Mouse (Mus musculus) MN1 (cell line): ENCODE data around the gene Heatr1.

Experiments
- DNase-seq: peaks from one replicate; pipeline ENCODE4 v3.0.0-alpha.2; 2016; ENCODE audit warnings: low spot score

Heatr1 gene

GRCm38 (mm10) chr13:12394609-12395505, at the start of gene Heatr1:
TSS of gene Heatr1 (plus strand) at chr13:12395027.
- peak; percentile 98 for DNase-seq

GRCm38 (mm10) chr13:12346837-12347236, 48.0 kb upstream of the Heatr1 start:
- no peak for DNase-seq

- no peak for DNase-seq
Observed at GRCm38 (mm10) chr13:12349197-12349824, 45.5 kb upstream of the Heatr1 start.

GRCm38 (mm10) chr13:12356184-12356583, 38.6 kb upstream of the Heatr1 start:
- no peak for DNase-seq

- DNase-seq, result no peak
Observed at GRCm38 (mm10) chr13:12357554-12357953, 37.3 kb upstream of the Heatr1 start.

GRCm38 (mm10) chr13:12361486-12361885, 33.3 kb upstream of the Heatr1 start:
- no peak for DNase-seq

- no peak for DNase-seq
Observed at GRCm38 (mm10) chr13:12369041-12369621, 25.7 kb upstream of the Heatr1 start.

- DNase-seq, result no peak
Observed at GRCm38 (mm10) chr13:12369930-12370329, 24.9 kb upstream of the Heatr1 start.

GRCm38 (mm10) chr13:12372755-12373154, 22.1 kb upstream of the Heatr1 start:
- no peak for DNase-seq

GRCm38 (mm10) chr13:12376778-12377177, 18.0 kb upstream of the Heatr1 start:
- DNase-seq, result no peak

GRCm38 (mm10) chr13:12384796-12385195, 10.0 kb upstream of the Heatr1 start:
- no peak for DNase-seq

GRCm38 (mm10) chr13:12386286-12386685, 8.5 kb upstream of the Heatr1 start:
- DNase-seq, result peak; percentile 70

- peak; percentile 54 for DNase-seq
Observed at GRCm38 (mm10) chr13:12395571-12395970, 744 bp downstream of the Heatr1 start.

GRCm38 (mm10) chr13:12408343-12409066, 13.7 kb downstream of the Heatr1 start:
- no peak for DNase-seq

GRCm38 (mm10) chr13:12412016-12412415, 17.2 kb downstream of the Heatr1 start:
- no peak for DNase-seq

- DNase-seq, result no peak
Observed at GRCm38 (mm10) chr13:12420596-12420995, 25.8 kb downstream of the Heatr1 start.

GRCm38 (mm10) chr13:12428556-12428955, 33.7 kb downstream of the Heatr1 start:
- no peak for DNase-seq

- DNase-seq, result no peak
Observed at GRCm38 (mm10) chr13:12433843-12434242, 39.0 kb downstream of the Heatr1 start.

- DNase-seq, result no peak
Observed at GRCm38 (mm10) chr13:12439586-12439985, 44.8 kb downstream of the Heatr1 start.

GRCm38 (mm10) chr13:12440813-12441212, 46.0 kb downstream of the Heatr1 start:
- DNase-seq, result no peak

- DNase-seq, result peak; percentile 15
Observed at GRCm38 (mm10) chr13:12442008-12442587, 47.3 kb downstream of the Heatr1 start.

GRCm38 (mm10) chr13:12453150-12453549, 58.3 kb downstream of the Heatr1 start:
- DNase-seq, result no peak
